In genomic region chr5:41563441-41563840, GRCm38 (mm10) we compare ENCODE assay signal across 26 mouse cellular contexts.
"Had no signal": no experiment of that assay in that cellular context is flagged by ENCODE, and none has a peak within 500 bp of the region (broad histone marks: within the 10 kb centered on the region; RNA-seq: fewer than 3 reads in every experiment).

No protein-coding gene starts in this region.

- H3K4me3 ChIP-seq: heart, adult 2 months; heart, embryonic 13.5 days; heart, embryonic 15.5 days; hindbrain, embryonic 13.5 days; hindbrain, embryonic 15.5 days; kidney, embryonic 15.5 days; left cerebral cortex, adult 2 months; limb, embryonic 13.5 days; limb, embryonic 15.5 days; liver, embryonic 12.5 days had no signal

- H3K27me3 ChIP-seq: heart, embryonic 13.5 days; heart, embryonic 15.5 days; hindbrain, embryonic 13.5 days; hindbrain, embryonic 15.5 days; kidney, embryonic 15.5 days; limb, embryonic 13.5 days; limb, embryonic 15.5 days; liver, embryonic 12.5 days had no signal

- H3K9me3 ChIP-seq: heart, embryonic 13.5 days; heart, embryonic 15.5 days; hindbrain, embryonic 13.5 days; hindbrain, embryonic 15.5 days; kidney, embryonic 15.5 days; limb, embryonic 13.5 days; limb, embryonic 15.5 days; liver, embryonic 12.5 days had no signal

- H3K9ac ChIP-seq: heart, embryonic 13.5 days; heart, embryonic 15.5 days; hindbrain, embryonic 13.5 days; hindbrain, embryonic 15.5 days; kidney, embryonic 15.5 days; limb, embryonic 13.5 days; limb, embryonic 15.5 days; liver, embryonic 12.5 days; liver, embryonic 14.5 days had no signal

- H3K4me1 ChIP-seq: heart, embryonic 13.5 days; heart, embryonic 15.5 days; hindbrain, embryonic 13.5 days; hindbrain, embryonic 15.5 days; kidney, embryonic 15.5 days; liver, embryonic 12.5 days had no signal

- DNase-seq: gastrocnemius, postnatal 10 days; gastrocnemius, postnatal 36 days; heart, adult 11 months; heart, adult 2 months; heart, postnatal 14 days; heart, postnatal 36 days; kidney, adult 11 months; kidney, adult 2 months; kidney, adult 9 months; kidney, postnatal 14 days; kidney, postnatal 36 days; left cerebral cortex, postnatal 4 days; lung, adult 18-20 months had no signal

- H3K27ac ChIP-seq: heart, adult 2 months; heart, embryonic 13.5 days; heart, embryonic 15.5 days; hindbrain, embryonic 13.5 days; hindbrain, embryonic 15.5 days; hindbrain, postnatal 0 days; kidney, embryonic 15.5 days; kidney, postnatal 0 days; left cerebral cortex, adult 2 months; limb, embryonic 15.5 days; liver, embryonic 12.5 days; liver, embryonic 14.5 days had no signal

- H3K36me3 ChIP-seq: heart, embryonic 13.5 days; heart, embryonic 15.5 days; hindbrain, embryonic 13.5 days; hindbrain, embryonic 15.5 days; kidney, embryonic 15.5 days; limb, embryonic 13.5 days; limb, embryonic 15.5 days; liver, embryonic 12.5 days had no signal

- H3K4me2 ChIP-seq: heart, embryonic 11.5 days; heart, embryonic 13.5 days; heart, embryonic 15.5 days; hindbrain, embryonic 13.5 days; hindbrain, embryonic 15.5 days; kidney, embryonic 15.5 days; limb, embryonic 13.5 days; limb, embryonic 15.5 days; liver, embryonic 12.5 days had no signal
